Mouse (Mus musculus) ES-E14 (cell line): ENCODE data around the gene Rsl24d1. TPM values are rescaled to one million over a fixed set of nuclear protein-coding genes. Genes with fewer than 3 reads are reported as not detected.

ENCODE experiments used
- DNase-seq: peaks from one replicate; pipeline ENCODE4 v3.0.0-alpha.2; 2013; ENCODE audit warnings: low read depth, low spot score
- H3K27ac ChIP-seq: 2 replicates; pipeline ENCODE4 v1.5.1; 2012; ENCODE audit warnings: low read depth, mild to moderate bottlenecking, low read length, moderate library complexity, mixed read lengths; ENCODE audit not compliant: poor library complexity, insufficient read depth, severe bottlenecking
- H3K36me3 ChIP-seq: 2 replicates; pipeline ENCODE4 v1.6.1; 2012; ENCODE audit warnings: mild to moderate bottlenecking, low read length, moderate library complexity, mixed read lengths; ENCODE audit not compliant: control insufficient read depth, poor library complexity, insufficient read depth, severe bottlenecking
- H3K4me1 ChIP-seq, 2 experiments: fragments of 150-350 bp in 1 of 2; sonication (generic) in 1 of 2; 2 replicates each; pipeline ENCODE4 v1.6.1; 2012; ENCODE audit warnings: low read length in 2 of 2, mild to moderate bottlenecking in 1 of 2, mixed read lengths in 1 of 2; ENCODE audit not compliant: control insufficient read depth in 2 of 2, insufficient read depth in 2 of 2, poor library complexity in 1 of 2
- H3K4me3 ChIP-seq, 2 experiments: fragments of 150-350 bp in 1 of 2; sonication (generic) in 1 of 2; 2 replicates each; pipeline ENCODE4 v1.5.1; 2012; ENCODE audit warnings: low read length in 2 of 2, low read depth in 1 of 2, mild to moderate bottlenecking in 1 of 2, mixed read lengths in 1 of 2; ENCODE audit not compliant: insufficient read depth in 1 of 2, poor library complexity in 1 of 2, severe bottlenecking in 1 of 2
- H3K9ac ChIP-seq: 2 replicates; pipeline ENCODE4 v1.6.1; 2012; ENCODE audit warnings: low read depth, mild to moderate bottlenecking, low read length, mixed read lengths; ENCODE audit not compliant: poor library complexity, insufficient read depth, severe bottlenecking
- H3K9me3 ChIP-seq: fragments of 150-350 bp; sonication (generic); 2 replicates; pipeline ENCODE4 v1.6.1; 2012; ENCODE audit warnings: low read depth, mild to moderate bottlenecking, low read length; ENCODE audit not compliant: control insufficient read depth, insufficient read depth
- CHD2 ChIP-seq: IDR thresholded peaks from 2 replicates; pipeline ENCODE4 v1.6.1; 2014; ENCODE audit warnings: mild to moderate bottlenecking, low read depth, low read length, inconsistent platforms
- HCFC1 ChIP-seq: IDR thresholded peaks from 2 replicates; pipeline ENCODE4 v1.6.1; 2012; ENCODE audit warnings: low read length, inconsistent platforms, borderline replicate concordance; ENCODE audit not compliant: insufficient read depth
- MAFK ChIP-seq: IDR thresholded peaks from 2 replicates; pipeline ENCODE4 v1.6.1; 2014; ENCODE audit warnings: mild to moderate bottlenecking, low read depth, low read length, inconsistent platforms; ENCODE audit not compliant: insufficient read depth
- ZC3H11A ChIP-seq: IDR thresholded peaks from 2 replicates; pipeline ENCODE4 v1.6.1; 2012; ENCODE audit warnings: low read depth, mild to moderate bottlenecking, inconsistent platforms, low read length, borderline replicate concordance
- ZNF384 ChIP-seq: IDR thresholded peaks from 2 replicates; pipeline ENCODE4 v1.6.1; 2012; ENCODE audit warnings: low read depth, low read length, inconsistent platforms
- in situ Hi-C, 2 experiments: fragments of 600-800 bp; cut with MboI; formaldehyde crosslinking; loops; one replicate each; pipeline ENCODE4 v1.15.1; 2025; ENCODE audit warnings: low sequenced_read_pairs in 2 of 2, inconsistent platforms in 1 of 2; ENCODE audit not compliant: unreplicated experiment in 2 of 2
- total RNA-seq: library from RNA; depleted of rRNA; stranded (reverse); fragments of 300-350 nt; gene quantifications from 2 replicates; pipeline ENCODE4 v1.2.3, GENCODE M21; 2012

Rsl24d1 gene
- total RNA-seq, 1 experiment, result 147 TPM

- H3K9me3 ChIP-seq, result no peaks in the 10 kb centered on the region
- TF ChIP-seq MAFK, result no peak
- TF ChIP-seq ZNF384, result no peak
- no peak for TF ChIP-seq ZC3H11A
- no peak for TF ChIP-seq HCFC1
- TF ChIP-seq CHD2, result no peak
- peaks cover 29% of the 10 kb centered on the region for H3K36me3 ChIP-seq
- no peak overlapping the region for H3K4me3 ChIP-seq
- peaks cover 0 to 7% of the 10 kb centered on the region in 2 experiments; a peak in 2 of 4 replicates for H3K4me1 ChIP-seq
- DNase-seq, result no peak
- no peak overlapping the region for H3K27ac ChIP-seq
- no peak overlapping the region for H3K9ac ChIP-seq
- in situ Hi-C loops, result no loop called here
Measured at GRCm38 (mm10) chr9:73130529-73130928, 17.3 kb downstream of the Rsl24d1 start.

- Histone ChIP-seq H3K9ac (no peak overlapping the region), H3K27ac (no peak overlapping the region), H3K36me3 (no peaks in the 10 kb centered on the region), H3K9me3 (no peaks in the 10 kb centered on the region), H3K4me1 (no peaks in the 10 kb centered on the region), H3K4me3 (no peak overlapping the region)
- TF ChIP-seq CHD2 (no peak), ZNF384 (no peak), ZC3H11A (no peak), HCFC1 (no peak), MAFK (no peak)
- in situ Hi-C loops, result no loop called here
- no peak for DNase-seq
Measured at GRCm38 (mm10) chr9:73137341-73137886, 24.2 kb downstream of the Rsl24d1 start.

- in situ Hi-C loops, result no loop called here
- DNase-seq, result no peak
- H3K9me3 ChIP-seq, result no peaks in the 10 kb centered on the region
- no peak overlapping the region for H3K9ac ChIP-seq
- peaks cover 0 to 5% of the 10 kb centered on the region in 2 experiments; a peak in 1 of 4 replicates for H3K4me1 ChIP-seq
- no peak overlapping the region for H3K4me3 ChIP-seq
- no peaks in the 10 kb centered on the region for H3K36me3 ChIP-seq
- no peak overlapping the region for H3K27ac ChIP-seq
- TF ChIP-seq ZC3H11A (no peak), CHD2 (no peak), ZNF384 (no peak), MAFK (no peak), HCFC1 (no peak)
Measured at GRCm38 (mm10) chr9:73154347-73154746, 41.1 kb downstream of the Rsl24d1 start.

DNA sequence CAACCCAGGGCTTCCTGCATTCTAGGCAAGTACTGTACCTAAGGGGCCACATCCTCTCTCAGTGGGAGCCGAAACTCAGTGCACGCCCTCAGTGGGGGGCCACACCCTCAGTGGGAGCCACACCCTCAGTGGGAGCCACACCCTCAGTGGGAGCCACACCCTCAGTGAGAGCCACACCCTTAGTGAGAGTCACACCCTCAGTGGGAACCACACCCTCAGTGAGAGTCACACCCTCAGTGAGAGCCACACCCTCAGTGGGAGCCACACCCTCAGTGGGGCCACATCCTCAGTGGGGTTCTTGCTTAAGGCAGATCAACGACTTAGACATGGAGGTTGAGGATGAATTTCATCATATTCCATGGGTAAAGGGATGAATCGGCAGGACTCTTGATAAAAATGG is 44.7 kb downstream of the Rsl24d1 start:
- H3K4me3 ChIP-seq, result no peak overlapping the region
- H3K9ac ChIP-seq, result no peak overlapping the region
- no peaks in the 10 kb centered on the region for H3K36me3 ChIP-seq
- H3K9me3 ChIP-seq, result no peaks in the 10 kb centered on the region
- peaks cover 0 to 5% of the 10 kb centered on the region in 2 experiments; a peak in 1 of 4 replicates for H3K4me1 ChIP-seq
- in situ Hi-C loops, result no loop called here
- no peak overlapping the region for H3K27ac ChIP-seq
- no peak for TF ChIP-seq HCFC1
- TF ChIP-seq CHD2, result no peak
- TF ChIP-seq MAFK, result no peak
- no peak for TF ChIP-seq ZNF384
- TF ChIP-seq ZC3H11A, result no peak
- DNase-seq, result no peak

GRCm38 (mm10) chr9:73159265-73159664 is 46.0 kb downstream of the Rsl24d1 start:
- H3K9ac ChIP-seq, result no peak overlapping the region
- in situ Hi-C loops, result no loop called here
- H3K27ac ChIP-seq, result no peak overlapping the region
- peak; percentile 21 for DNase-seq
- H3K36me3 ChIP-seq, result no peaks in the 10 kb centered on the region
- H3K4me3 ChIP-seq, result no peak overlapping the region
- no peaks in the 10 kb centered on the region for H3K9me3 ChIP-seq
- peaks cover 0 to 5% of the 10 kb centered on the region in 2 experiments; a peak in 1 of 4 replicates for H3K4me1 ChIP-seq
- TF ChIP-seq ZC3H11A, result 0 out of 2 replicates have a peak, but pooled peaks have one; percentile 28
- no peak for TF ChIP-seq ZNF384
